Mouse (Mus musculus) olfactory bulb, adult 2 months (tissue): ENCODE data around the gene Trim7.
A peak's percentile ranks its signal among the peaks of the same experiment; 100 is the strongest.

ENCODE experiments used
- CTCF ChIP-seq: fragments of 200-500 bp; IDR thresholded peaks from 2 replicates; pipeline ENCODE4 v1.5.1; 2012; ENCODE audit warnings: low read depth, mild to moderate bottlenecking, low read length, moderate library complexity; ENCODE audit not compliant: insufficient read depth
- POLR2A ChIP-seq: fragments of 200-500 bp; IDR thresholded peaks from 2 replicates; pipeline ENCODE4 v1.6.1; 2012; ENCODE audit warnings: mild to moderate bottlenecking, low read depth, low read length, moderate library complexity; ENCODE audit not compliant: insufficient read depth

- peak; percentile 74 for TF ChIP-seq CTCF
- no peak for TF ChIP-seq POLR2A
Observed at GRCm38 (mm10) chr11:48789973-48790823, 35.7 kb upstream of the Trim7 start.
